ENCODE assay signal across 8 mouse cellular contexts in genomic region chr10:111508324-111509080, GRCm38 (mm10). TPM values are rescaled to one million over a fixed set of nuclear protein-coding genes. Genes with fewer than 3 reads are reported as not detected.
DNase-seq lines count a peak whose midpoint lies in the region; ATAC-seq and TF ChIP-seq lines count a peak whose summit lies in the region.

No protein-coding gene starts in this region.

- H3K4me2 ChIP-seq in embryonic facial prominence, embryonic 13.5 days, result peak overlapping the region; percentile 83
- H3K4me2 ChIP-seq in intestine, postnatal 0 days (replicated peaks; ENCODE audit: low read depth), result peak overlapping the region; percentile 81
- peak overlapping the region; percentile 93 for H3K4me2 ChIP-seq in neural tube, embryonic 15.5 days

- H3K27me3 ChIP-seq in embryonic facial prominence, embryonic 13.5 days, result no peaks in the 10 kb centered on the region
- H3K27me3 ChIP-seq in intestine, postnatal 0 days (replicated peaks; ENCODE audit: control insufficient read depth, insufficient read depth, low read length), result no peaks in the 10 kb centered on the region
- no peaks in the 10 kb centered on the region for H3K27me3 ChIP-seq in neural tube, embryonic 15.5 days (replicated peaks)

- no peak overlapping the region for H3K27ac ChIP-seq in embryonic facial prominence, embryonic 13.5 days
- H3K27ac ChIP-seq in intestine, postnatal 0 days (ENCODE audit: low read depth, low read length), result no peak overlapping the region
- peak overlapping the region; percentile 76 for H3K27ac ChIP-seq in neural tube, embryonic 15.5 days (replicated peaks)

- TF ChIP-seq POLR2A in lung, adult 2 months (IDR thresholded peaks at IDR 0.05; ENCODE audit: borderline replicate concordance, extremely low read depth, low read depth, low read length), result no peak

- ATAC-seq in embryonic facial prominence, embryonic 13.5 days (ENCODE audit: insufficient number of reproducible peaks, insufficient read depth, low FRiP score, low TSS enrichment, low read depth), result no peak
- ATAC-seq in intestine, postnatal 0 days, result no peak
- ATAC-seq in neural tube, embryonic 15.5 days (ENCODE audit: low FRiP score), result no peak

- no peaks in the 10 kb centered on the region for H3K9me3 ChIP-seq in embryonic facial prominence, embryonic 13.5 days
- no peaks in the 10 kb centered on the region for H3K9me3 ChIP-seq in intestine, postnatal 0 days (ENCODE audit: control insufficient read depth)
- no peaks in the 10 kb centered on the region for H3K9me3 ChIP-seq in neural tube, embryonic 15.5 days (replicated peaks)

- peak overlapping the region; percentile 94 for H3K9ac ChIP-seq in embryonic facial prominence, embryonic 13.5 days
- H3K9ac ChIP-seq in intestine, postnatal 0 days (ENCODE audit: low read depth, low read length), result peak overlapping the region; percentile 80; the same call in 1 of the 2 replicates
- H3K9ac ChIP-seq in neural tube, embryonic 15.5 days (replicated peaks), result peak overlapping the region; percentile 90

- WGBS in lung, adult 2 months, result 33% methylated on average over 7 of the region's 7 CpGs
- 5% methylated on average over 7 of the region's 7 CpGs for WGBS in embryonic facial prominence, embryonic 13.5 days
- WGBS in intestine, postnatal 0 days, result 7% methylated on average over 7 of the region's 7 CpGs
- 18% methylated on average over 7 of the region's 7 CpGs for WGBS in neural tube, embryonic 15.5 days

- H3K4me1 ChIP-seq in lung, adult 2 months (ENCODE audit: control insufficient read depth, insufficient read depth, low read length), result peaks cover 6% of the 10 kb centered on the region
- peaks cover 32% of the 10 kb centered on the region for H3K4me1 ChIP-seq in embryonic facial prominence, embryonic 13.5 days
- no peaks in the 10 kb centered on the region; the same call in 1 of the 2 replicates for H3K4me1 ChIP-seq in intestine, postnatal 0 days (replicated peaks; ENCODE audit: control insufficient read depth, insufficient read depth, low read length)
- H3K4me1 ChIP-seq in neural tube, embryonic 15.5 days, result peaks cover 39% of the 10 kb centered on the region

- H3K36me3 ChIP-seq in embryonic facial prominence, embryonic 13.5 days, result no peaks in the 10 kb centered on the region
- H3K36me3 ChIP-seq in intestine, postnatal 0 days (ENCODE audit: control insufficient read depth, insufficient read depth), result no peaks in the 10 kb centered on the region
- no peaks in the 10 kb centered on the region for H3K36me3 ChIP-seq in neural tube, embryonic 15.5 days

- H3K4me3 ChIP-seq in lung, adult 2 months (replicated peaks; ENCODE audit: extremely low read depth, low read depth, low read length), result peak overlapping the region; percentile 20
- H3K4me3 ChIP-seq in embryonic facial prominence, embryonic 13.5 days, result peak overlapping the region; percentile 89
- peak overlapping the region; percentile 83 for H3K4me3 ChIP-seq in intestine, postnatal 0 days (ENCODE audit: low read depth, low read length)
- H3K4me3 ChIP-seq in neural tube, embryonic 15.5 days (replicated peaks), result peak overlapping the region; percentile 83

- no peak for TF ChIP-seq CTCF in lung, adult 2 months (IDR thresholded peaks at IDR 0.05; ENCODE audit: insufficient read depth, low read length)
- TF ChIP-seq CTCF in intestine, postnatal 0 days (IDR thresholded peaks at IDR 0.05; ENCODE audit: low read depth), result no peak

- DNase-seq in lung, adult 2 months, result no peak
- no peak for DNase-seq in lung, postnatal 14 days
- DNase-seq in right cerebral cortex, postnatal 36 days (ENCODE audit: low spot score in 2 of 2), result no peak
- no peak for DNase-seq in spleen, adult 18-20 months
- no peak for DNase-seq in spleen, postnatal 4 days (ENCODE audit: low spot score in 2 of 2)

RNA-seq across cellular contexts. Expression of gene Phlda1, which starts 2.4 kb away (rescaled TPM):
- polyA plus RNA-seq in lung, adult 2 months (2012; rRNA removed), result 32.7 and 54.1 TPM in 2 replicates
- 32.0 and 36.6 TPM in 2 replicates for polyA plus RNA-seq in embryonic facial prominence, embryonic 13.5 days (2015; fragmentation: Nextera tagmentation; extraction: Ambion mirVana)
- polyA plus RNA-seq in intestine, postnatal 0 days (2015; fragmentation: Nextera tagmentation; extraction: Ambion mirVana), result 21.0 and 21.4 TPM in 2 replicates
- 67.4 and 69.7 TPM in 2 replicates for polyA plus RNA-seq in neural tube, embryonic 15.5 days (2015; fragmentation: Nextera tagmentation; extraction: Ambion mirVana)

RNA-seq across cellular contexts. Expression of gene Nap1l1, which starts 35.5 kb away (rescaled TPM):
- polyA plus RNA-seq in lung, adult 2 months (2012; rRNA removed), result 10.8 and 20.7 TPM in 2 replicates
- polyA plus RNA-seq in embryonic facial prominence, embryonic 13.5 days (2015; fragmentation: Nextera tagmentation; extraction: Ambion mirVana), result 285 and 293 TPM in 2 replicates
- 62.1 and 64.2 TPM in 2 replicates for polyA plus RNA-seq in intestine, postnatal 0 days (2015; fragmentation: Nextera tagmentation; extraction: Ambion mirVana)
- polyA plus RNA-seq in neural tube, embryonic 15.5 days (2015; fragmentation: Nextera tagmentation; extraction: Ambion mirVana), result 162 and 180 TPM in 2 replicates

Comparison
In these comparisons a context has a peak if more than half of its experiments do, and no peak if none do; other contexts are left out.
1. H3K4me3 ChIP-seq: peak in every context shown above with its lines; median percentile 89 in embryonic facial prominence, embryonic 13.5 days; 83 in intestine, postnatal 0 days; 83 in neural tube, embryonic 15.5 days; 20 in lung, adult 2 months.